Mouse (Mus musculus): ENCODE data around the gene Nfia.

DNA sequence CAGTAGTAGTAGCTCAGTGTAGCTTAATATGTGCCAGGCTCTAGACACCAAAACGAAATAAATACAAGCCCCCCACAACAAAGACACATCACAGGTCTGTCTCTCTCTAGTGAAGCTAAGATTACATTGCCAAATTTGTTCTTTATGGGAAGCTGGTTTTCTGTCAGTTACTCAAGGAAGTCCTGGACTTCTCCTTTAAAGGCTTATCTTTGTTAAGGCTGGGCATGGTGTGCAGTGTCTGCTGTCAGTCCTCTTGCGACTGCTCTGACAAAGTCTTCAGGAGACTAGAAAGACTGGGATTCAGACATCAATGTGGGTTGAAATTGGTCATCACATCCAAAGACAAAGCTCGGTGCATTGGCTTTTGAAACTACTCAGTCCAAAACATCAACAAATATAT lies 36.4 kb downstream of the Nfia start:
- TF ChIP-seq CTCF (conservative IDR thresholded peaks at IDR 0.05; ENCODE audit: low read length), result no peak
- TF ChIP-seq NANOG (IDR thresholded peaks at IDR 0.05; ENCODE audit: borderline replicate concordance, low read length), result no peak
